Mouse (Mus musculus): ENCODE measurements around the gene Crtc3. TPM values are rescaled to one million over a fixed set of nuclear protein-coding genes. Genes with fewer than 3 reads are reported as not detected.

Crtc3 gene
- polyA plus RNA-seq, 1 experiment, result 21.7 TPM

GRCm38 (mm10) chr7:80697859-80698258 is 9.2 kb upstream of the Crtc3 start:
- Histone ChIP-seq H3K4me1 (ENCODE audit: control insufficient read depth, insufficient read depth, low read length) (no peaks in the 10 kb centered on the region), H3K27ac (ENCODE audit: insufficient read depth, low read length) (no peak overlapping the region), H3K4me3 (replicated peaks; ENCODE audit: insufficient read depth, low read depth, low read length) (no peak overlapping the region), H3K27me3 (ENCODE audit: control insufficient read depth, insufficient read depth, low read length) (no peaks in the 10 kb centered on the region)
- no peak for TF ChIP-seq CTCF (IDR thresholded peaks at IDR 0.05; ENCODE audit: borderline replicate concordance, insufficient read depth, low read depth, low read length)
- TF ChIP-seq POLR2A (IDR thresholded peaks at IDR 0.05; ENCODE audit: borderline replicate concordance, insufficient read depth, low read length), result no peak
- DNase-seq, result no peak
- WGBS, result 56% methylated on average over 5 of the region's 5 CpGs

- TF ChIP-seq POLR2A (IDR thresholded peaks at IDR 0.05; ENCODE audit: borderline replicate concordance, insufficient read depth, low read length) (no peak), CTCF (IDR thresholded peaks at IDR 0.05; ENCODE audit: borderline replicate concordance, insufficient read depth, low read depth, low read length) (no peak)
- Histone ChIP-seq H3K27ac (ENCODE audit: insufficient read depth, low read length) (no peak overlapping the region), H3K4me1 (ENCODE audit: control insufficient read depth, insufficient read depth, low read length) (no peaks in the 10 kb centered on the region), H3K27me3 (ENCODE audit: control insufficient read depth, insufficient read depth, low read length) (no peaks in the 10 kb centered on the region), H3K4me3 (replicated peaks; ENCODE audit: insufficient read depth, low read depth, low read length) (no peak overlapping the region)
- DNase-seq, result no peak
- 84% methylated on average over 4 of the region's 4 CpGs for WGBS
Observed at GRCm38 (mm10) chr7:80696903-80697302, 8.2 kb upstream of the Crtc3 start.

- DNase-seq, result no peak
- Histone ChIP-seq H3K4me1 (ENCODE audit: control insufficient read depth, insufficient read depth, low read length) (no peaks in the 10 kb centered on the region), H3K4me3 (replicated peaks; ENCODE audit: insufficient read depth, low read depth, low read length) (no peak overlapping the region), H3K27ac (ENCODE audit: insufficient read depth, low read length) (no peak overlapping the region), H3K27me3 (ENCODE audit: control insufficient read depth, insufficient read depth, low read length) (no peaks in the 10 kb centered on the region)
- no peak for TF ChIP-seq CTCF (IDR thresholded peaks at IDR 0.05; ENCODE audit: borderline replicate concordance, insufficient read depth, low read depth, low read length)
- WGBS, result 58% methylated on average over 1 of the region's 1 CpGs
Observed at GRCm38 (mm10) chr7:80696334-80696733, 7.7 kb upstream of the Crtc3 start.

- DNase-seq, result no peak
Observed at GRCm38 (mm10) chr7:80692472-80692871, 3.8 kb upstream of the Crtc3 start.

GRCm38 (mm10) chr7:80691131-80691530 is 2.5 kb upstream of the Crtc3 start:
- H3K27me3 ChIP-seq (ENCODE audit: control insufficient read depth, insufficient read depth, low read length), result no peaks in the 10 kb centered on the region
- H3K4me3 ChIP-seq (replicated peaks; ENCODE audit: insufficient read depth, low read depth, low read length), result no peak overlapping the region
- H3K4me1 ChIP-seq (ENCODE audit: control insufficient read depth, insufficient read depth, low read length), result no peaks in the 10 kb centered on the region; the same call in 1 of the 2 replicates
- WGBS, result 53% methylated on average over 6 of the region's 6 CpGs
- no peak for DNase-seq
- no peak overlapping the region for H3K27ac ChIP-seq (ENCODE audit: insufficient read depth, low read length)
- TF ChIP-seq CTCF (IDR thresholded peaks at IDR 0.05; ENCODE audit: borderline replicate concordance, insufficient read depth, low read depth, low read length) (no peak), POLR2A (IDR thresholded peaks at IDR 0.05; ENCODE audit: borderline replicate concordance, insufficient read depth, low read length) (no peak)

More at GRCm38 (mm10) chr7:80692472-80692871, 3.8 kb upstream of the Crtc3 start:
- no peak overlapping the region for H3K27ac ChIP-seq (ENCODE audit: insufficient read depth, low read length)
- H3K4me1 ChIP-seq (ENCODE audit: control insufficient read depth, insufficient read depth, low read length), result no peaks in the 10 kb centered on the region; the same call in 1 of the 2 replicates
- H3K4me3 ChIP-seq (replicated peaks; ENCODE audit: insufficient read depth, low read depth, low read length), result no peak overlapping the region
- no peaks in the 10 kb centered on the region for H3K27me3 ChIP-seq (ENCODE audit: control insufficient read depth, insufficient read depth, low read length)
- WGBS, result 93% methylated on average over 9 of the region's 9 CpGs
- TF ChIP-seq POLR2A (IDR thresholded peaks at IDR 0.05; ENCODE audit: borderline replicate concordance, insufficient read depth, low read length), result no peak
- no peak for TF ChIP-seq CTCF (IDR thresholded peaks at IDR 0.05; ENCODE audit: borderline replicate concordance, insufficient read depth, low read depth, low read length)

- H3K27me3 ChIP-seq (ENCODE audit: control insufficient read depth, insufficient read depth, low read length), result no peaks in the 10 kb centered on the region
- peak overlapping the region; percentile 97 for H3K27ac ChIP-seq (ENCODE audit: insufficient read depth, low read length)
- peaks cover 11% of the 10 kb centered on the region; the same call in 1 of the 2 replicates for H3K4me1 ChIP-seq (ENCODE audit: control insufficient read depth, insufficient read depth, low read length)
- peak in 1 of 2 experiments; percentile 51 for DNase-seq
- H3K4me3 ChIP-seq (replicated peaks; ENCODE audit: insufficient read depth, low read depth, low read length), result peak overlapping the region; percentile 95
- WGBS, result 7% methylated on average over 10 of the region's 10 CpGs
- TF ChIP-seq CTCF (IDR thresholded peaks at IDR 0.05; ENCODE audit: borderline replicate concordance, insufficient read depth, low read depth, low read length), result no peak
- TF ChIP-seq POLR2A (IDR thresholded peaks at IDR 0.05; ENCODE audit: borderline replicate concordance, insufficient read depth, low read length), result no peak
Observed at GRCm38 (mm10) chr7:80689221-80689591, 529 bp upstream of the Crtc3 start.

GRCm38 (mm10) chr7:80687721-80688555 is 739 bp downstream of the Crtc3 start:
- Histone ChIP-seq H3K27ac (ENCODE audit: insufficient read depth, low read length) (peak overlapping the region; percentile 92), H3K4me3 (replicated peaks; ENCODE audit: insufficient read depth, low read depth, low read length) (peak overlapping the region; percentile 82), H3K4me1 (ENCODE audit: control insufficient read depth, insufficient read depth, low read length) (peaks cover 19% of the 10 kb centered on the region; the same call in 1 of the 2 replicates), H3K27me3 (ENCODE audit: control insufficient read depth, insufficient read depth, low read length) (no peaks in the 10 kb centered on the region)
- whole genome bisulfite sequencing, result under 1% methylated on average over 69 of the region's 69 CpGs
- peak; percentile 77 to 82 for DNase-seq
- TF ChIP-seq POLR2A (IDR thresholded peaks at IDR 0.05; ENCODE audit: borderline replicate concordance, insufficient read depth, low read length) (no peak; the same call in 1 of the 2 replicates), CTCF (IDR thresholded peaks at IDR 0.05; ENCODE audit: borderline replicate concordance, insufficient read depth, low read depth, low read length) (0 out of 2 replicates have a peak, but pooled peaks have one; percentile 16)

- H3K27ac ChIP-seq (ENCODE audit: insufficient read depth, low read length), result no peak overlapping the region
- no peak for DNase-seq
- H3K4me1 ChIP-seq (ENCODE audit: control insufficient read depth, insufficient read depth, low read length), result peaks cover 23% of the 10 kb centered on the region; the same call in 1 of the 2 replicates
- peak overlapping the region; percentile 12 for H3K4me3 ChIP-seq (replicated peaks; ENCODE audit: insufficient read depth, low read depth, low read length)
- 40% methylated on average over 5 of the region's 5 CpGs for WGBS
- no peaks in the 10 kb centered on the region for H3K27me3 ChIP-seq (ENCODE audit: control insufficient read depth, insufficient read depth, low read length)
- no peak for TF ChIP-seq POLR2A (IDR thresholded peaks at IDR 0.05; ENCODE audit: borderline replicate concordance, insufficient read depth, low read length)
- TF ChIP-seq CTCF (IDR thresholded peaks at IDR 0.05; ENCODE audit: borderline replicate concordance, insufficient read depth, low read depth, low read length), result no peak
Observed at GRCm38 (mm10) chr7:80685639-80686038, 3.0 kb downstream of the Crtc3 start.

Data from cerebellum, adult 2 months (tissue).